Mouse (Mus musculus) hindbrain, embryonic 13.5 days (tissue): Measurements from ENCODE around the gene Arhgef12. TPM values are rescaled to one million over a fixed set of nuclear protein-coding genes. Genes with fewer than 3 reads are reported as not detected.

Experiments used
- ATAC-seq: fragments of 200-750 bp; cut with Nextera tagmentation; 2 replicates; pipeline ENCODE4 v1.8.0; 2017; ENCODE audit warnings: moderate TSS enrichment; ENCODE audit not compliant: low FRiP score
- H3K27ac ChIP-seq: fragments of 300-500 bp; sonication (generic); 2 replicates; pipeline ENCODE4 v1.5.1; 2015; ENCODE audit warnings: inconsistent platforms, mild to moderate bottlenecking, moderate library complexity
- H3K27me3 ChIP-seq: fragments of 300-500 bp; sonication (generic); 2 replicates; pipeline ENCODE4 v1.6.1; 2015; ENCODE audit warnings: mild to moderate bottlenecking, inconsistent platforms
- H3K36me3 ChIP-seq: fragments of 300-500 bp; sonication (generic); 2 replicates; pipeline ENCODE4 v1.6.1; 2015; ENCODE audit warnings: mild to moderate bottlenecking, inconsistent platforms
- H3K4me1 ChIP-seq: fragments of 300-500 bp; sonication (generic); replicated peaks from 2 replicates; pipeline ENCODE4 v1.6.1; 2015; ENCODE audit warnings: inconsistent platforms
- H3K4me2 ChIP-seq: fragments of 300-500 bp; sonication (generic); 2 replicates; pipeline ENCODE4 v1.6.1; 2015; ENCODE audit warnings: inconsistent platforms, mild to moderate bottlenecking, moderate library complexity
- H3K4me3 ChIP-seq: fragments of 300-500 bp; sonication (generic); 2 replicates; pipeline ENCODE4 v1.5.1; 2015; ENCODE audit warnings: mild to moderate bottlenecking, inconsistent platforms
- H3K9ac ChIP-seq: fragments of 300-500 bp; sonication (generic); 2 replicates; pipeline ENCODE4 v1.6.1; 2015; ENCODE audit warnings: mild to moderate bottlenecking, inconsistent platforms
- H3K9me3 ChIP-seq: fragments of 300-500 bp; sonication (generic); 2 replicates; pipeline ENCODE4 v1.6.1; 2016; ENCODE audit warnings: inconsistent platforms
- WGBS: fragments of 180-500 bp; shearing (Covaris S2); methylation state at CpG from one replicate; pipeline ENCODE4 v1.1.7; 2015; 5-methylcytosine and 5-hydroxymethylcytosine counted together
- polyA plus RNA-seq: library from polyadenylated mRNA; unstranded; fragments of >200 nt; fragmentation: Nextera tagmentation; extraction: Ambion mirVana; gene quantifications from 2 replicates; pipeline ENCODE4 v1.2.1, GENCODE M21; 2015

Arhgef12 gene
- polyA plus RNA-seq, 1 experiment from 2014 or later, result 19.8 TPM

DNA sequence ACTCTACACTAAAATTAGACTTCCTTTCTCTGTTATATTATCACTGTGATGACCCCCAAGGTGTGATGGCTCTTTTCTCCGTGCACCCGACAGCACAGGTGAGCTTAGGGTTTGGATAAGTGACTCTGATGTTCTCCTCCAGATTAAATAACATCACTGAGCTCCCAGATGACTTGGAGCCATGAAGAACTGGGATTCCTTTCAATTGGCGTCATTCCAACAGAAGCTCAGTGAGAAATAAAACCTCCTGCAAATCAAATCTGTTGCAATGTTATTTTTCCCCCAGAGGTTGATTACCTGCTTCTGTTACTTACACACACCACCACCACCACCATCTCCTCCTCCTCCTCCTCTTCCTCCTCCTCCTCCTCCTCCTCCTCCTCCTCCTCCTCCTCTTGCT lies 13.2 kb downstream of the Arhgef12 start:
- Histone ChIP-seq H3K9ac (no peak overlapping the region), H3K27ac (no peak overlapping the region), H3K9me3 (no peaks in the 10 kb centered on the region), H3K4me2 (no peak overlapping the region), H3K27me3 (no peaks in the 10 kb centered on the region), H3K4me3 (no peak overlapping the region), H3K4me1 (peaks cover 15% of the 10 kb centered on the region), H3K36me3 (no peaks in the 10 kb centered on the region)
- 79% methylated on average over 3 of the region's 3 CpGs for WGBS
- no peak for ATAC-seq

DNA sequence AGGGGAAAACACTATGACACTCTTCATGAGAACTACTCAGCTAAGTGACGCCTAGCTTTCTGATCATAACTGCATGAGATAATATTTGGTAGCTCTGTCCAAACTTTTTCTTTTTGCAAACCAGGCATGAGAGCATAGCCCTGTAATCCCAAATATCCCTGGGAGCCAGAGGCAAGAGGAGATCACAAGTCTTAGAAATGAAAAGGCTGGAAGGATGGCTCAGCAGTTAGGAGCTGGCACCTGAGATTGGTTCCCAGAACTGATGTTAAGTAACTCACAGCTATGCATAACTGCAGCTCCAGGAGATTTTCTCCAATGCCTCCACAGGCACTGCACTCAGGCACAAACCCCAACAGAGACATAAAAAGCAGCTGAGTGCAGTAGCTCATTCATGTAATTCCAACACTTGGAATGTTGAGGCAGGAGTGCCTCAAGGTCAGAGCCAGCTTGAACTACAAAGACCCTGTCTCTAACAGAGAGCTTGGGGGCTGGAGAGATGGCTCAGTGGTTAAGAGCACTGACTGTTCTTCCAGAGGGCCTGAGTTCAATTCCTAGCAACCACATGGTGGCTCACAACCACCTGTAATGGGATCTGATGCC lies 21.3 kb downstream of the Arhgef12 start:
- H3K9ac ChIP-seq, result no peak overlapping the region
- H3K36me3 ChIP-seq, result no peaks in the 10 kb centered on the region
- no peak for ATAC-seq
- H3K9me3 ChIP-seq, result no peaks in the 10 kb centered on the region
- H3K4me1 ChIP-seq, result peaks cover 7% of the 10 kb centered on the region; the same call in 1 of the 2 replicates
- WGBS, result 93% methylated on average over 1 of the region's 1 CpGs
- no peak overlapping the region for H3K27ac ChIP-seq
- H3K4me2 ChIP-seq, result no peak overlapping the region
- H3K4me3 ChIP-seq, result no peak overlapping the region
- H3K27me3 ChIP-seq, result no peaks in the 10 kb centered on the region

DNA sequence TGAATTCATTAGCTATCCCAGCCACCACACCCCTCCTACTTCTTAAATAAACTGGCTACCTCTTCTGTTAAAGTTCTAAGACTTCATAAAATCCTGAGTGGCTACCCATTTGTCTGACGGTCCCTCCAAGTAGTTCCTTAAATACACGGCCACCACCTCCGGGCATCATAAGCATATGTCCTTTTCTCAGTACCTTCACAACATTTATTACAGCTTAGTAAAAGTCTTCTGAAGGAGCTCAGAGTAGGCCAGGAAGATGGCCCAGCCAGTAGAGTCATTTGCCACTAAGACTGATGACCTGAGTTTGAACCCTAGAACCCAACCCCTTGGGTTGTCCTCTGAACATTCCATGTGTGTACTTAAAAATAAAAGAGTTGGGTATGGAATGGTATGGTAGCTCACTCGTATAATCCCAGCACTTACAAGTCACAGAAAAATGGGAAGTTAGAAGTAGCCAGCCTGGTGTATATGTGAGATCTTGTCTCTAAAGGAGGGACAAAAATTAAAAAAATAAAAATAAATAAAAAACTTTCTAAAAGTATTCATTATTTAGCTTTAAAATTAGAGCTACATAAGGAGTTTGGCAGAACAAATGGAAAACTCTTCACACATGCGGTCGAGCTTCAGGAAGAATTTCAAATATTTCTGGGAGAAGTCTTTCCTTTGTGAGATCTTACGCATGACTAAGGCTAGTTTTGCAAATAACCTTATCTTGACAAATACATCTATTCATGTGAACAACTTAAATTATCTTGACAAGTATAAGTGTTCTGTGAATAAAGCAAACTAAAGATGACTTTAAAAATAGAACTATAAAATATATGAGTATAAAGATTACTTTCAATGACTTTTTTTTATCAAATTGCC lies 22.3 kb downstream of the Arhgef12 start:
- H3K27ac ChIP-seq, result no peak overlapping the region
- H3K4me1 ChIP-seq, result peaks cover 5% of the 10 kb centered on the region; the same call in 1 of the 2 replicates
- no peaks in the 10 kb centered on the region for H3K9me3 ChIP-seq
- no peaks in the 10 kb centered on the region for H3K27me3 ChIP-seq
- ATAC-seq, result no peak
- no peak overlapping the region for H3K9ac ChIP-seq
- H3K4me3 ChIP-seq, result no peak overlapping the region
- no peak overlapping the region for H3K4me2 ChIP-seq
- WGBS, result 86% methylated on average over 7 of the region's 7 CpGs
- no peaks in the 10 kb centered on the region for H3K36me3 ChIP-seq

DNA sequence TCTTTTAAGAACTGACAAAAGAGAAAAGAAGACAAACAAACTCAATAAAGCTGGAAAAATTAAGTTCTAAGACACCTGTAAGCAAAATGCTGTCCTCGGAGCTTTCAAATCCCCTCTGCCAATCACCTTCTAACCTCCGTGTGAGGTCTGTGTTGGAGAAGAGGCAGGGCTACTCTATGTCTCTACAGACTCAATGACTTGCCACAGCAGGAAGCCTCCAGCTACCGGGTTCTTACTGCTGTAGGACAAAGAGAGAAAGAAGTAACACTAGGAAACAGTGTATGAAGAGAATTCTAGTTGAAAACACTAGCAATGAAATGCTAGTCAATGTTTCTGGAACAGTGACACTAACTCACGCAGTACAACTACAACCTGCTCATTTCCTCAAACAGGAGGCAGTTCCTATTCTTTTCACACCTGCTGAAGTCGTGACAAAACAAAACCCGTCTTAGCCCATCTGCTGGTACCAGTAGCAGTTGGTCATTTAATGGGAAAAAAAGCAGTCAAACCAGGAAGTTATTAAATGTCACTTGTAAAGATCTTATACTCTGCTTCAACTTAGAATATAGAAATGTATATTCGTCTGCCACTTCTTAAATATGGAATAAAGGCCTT lies 23.5 kb downstream of the Arhgef12 start:
- H3K4me2 ChIP-seq, result no peak overlapping the region
- no peak for ATAC-seq
- 25% methylated on average over 7 of the region's 7 CpGs for WGBS
- H3K4me3 ChIP-seq, result no peak overlapping the region
- H3K27me3 ChIP-seq, result no peaks in the 10 kb centered on the region
- H3K9ac ChIP-seq, result no peak overlapping the region
- no peaks in the 10 kb centered on the region for H3K9me3 ChIP-seq
- no peaks in the 10 kb centered on the region for H3K36me3 ChIP-seq
- no peak overlapping the region for H3K27ac ChIP-seq
- peaks cover 3% of the 10 kb centered on the region; the same call in 1 of the 2 replicates for H3K4me1 ChIP-seq

DNA sequence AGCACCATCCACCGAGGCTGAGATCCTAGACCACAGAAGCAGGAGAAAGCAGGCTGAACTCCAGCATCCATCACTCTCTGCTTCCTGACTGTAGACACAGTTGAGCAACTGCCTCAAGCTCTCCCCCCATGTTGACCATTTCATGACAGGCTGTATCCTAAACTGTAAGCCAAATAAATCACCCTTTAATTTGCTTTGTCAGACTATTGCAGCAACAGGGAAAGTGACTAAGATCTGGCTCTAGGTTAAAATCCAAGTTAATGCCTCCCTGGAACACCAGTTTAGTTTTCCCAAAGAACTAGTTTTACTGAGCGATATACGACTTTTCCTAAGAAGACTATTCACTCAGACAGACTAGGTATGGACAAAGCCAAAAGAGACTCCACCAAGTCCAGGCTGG lies 28.3 kb downstream of the Arhgef12 start:
- Histone ChIP-seq H3K36me3 (no peaks in the 10 kb centered on the region), H3K9ac (no peak overlapping the region), H3K27me3 (no peaks in the 10 kb centered on the region), H3K4me2 (no peak overlapping the region), H3K4me1 (no peaks in the 10 kb centered on the region; the same call in 1 of the 2 replicates), H3K4me3 (no peak overlapping the region), H3K27ac (no peak overlapping the region), H3K9me3 (no peaks in the 10 kb centered on the region)
- no peak for ATAC-seq
- WGBS, result 95% methylated on average over 3 of the region's 3 CpGs

DNA sequence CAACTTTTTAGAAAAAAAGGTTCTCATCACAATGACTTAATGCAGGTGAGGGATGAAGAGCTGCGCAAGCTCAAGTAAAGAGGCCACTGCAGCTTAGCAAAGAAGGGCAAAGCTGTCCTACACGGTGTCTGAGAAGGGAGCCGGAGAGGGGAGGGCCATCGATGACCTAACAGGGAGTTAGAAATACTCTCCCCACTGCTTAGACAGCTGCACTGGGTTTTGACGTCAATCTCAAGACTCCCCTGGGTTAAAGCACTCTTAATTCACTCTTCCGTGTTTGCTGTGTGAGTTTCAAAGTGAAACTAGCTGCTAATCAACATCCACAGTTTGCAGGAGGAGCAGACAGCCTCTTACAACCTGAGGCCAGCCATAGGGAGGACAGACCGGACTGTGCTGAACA lies 30.9 kb downstream of the Arhgef12 start:
- H3K27ac ChIP-seq, result no peak overlapping the region

DNA sequence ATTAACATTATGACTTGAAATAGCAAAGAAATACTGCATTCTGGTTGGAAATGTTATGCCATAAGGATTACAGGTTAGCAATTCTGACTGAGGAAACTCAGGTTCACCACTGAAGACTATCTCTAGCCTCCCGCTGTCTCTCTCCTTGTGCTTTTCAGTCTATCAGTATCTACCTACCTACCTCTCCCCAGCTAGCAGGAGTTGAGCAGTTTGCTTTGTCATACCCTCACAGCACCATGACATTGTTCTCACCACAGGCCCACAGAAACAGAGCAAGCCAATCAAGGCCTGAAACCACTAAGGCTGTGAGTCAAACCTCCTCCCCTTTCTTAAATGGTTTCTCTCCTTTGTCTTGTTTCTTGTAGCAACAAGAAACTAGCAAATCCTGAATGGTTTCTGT lies 32.4 kb downstream of the Arhgef12 start:
- WGBS, result 89% methylated on average over 1 of the region's 1 CpGs
- no peak overlapping the region for H3K27ac ChIP-seq
- no peak for ATAC-seq
- no peaks in the 10 kb centered on the region for H3K9me3 ChIP-seq
- H3K4me1 ChIP-seq, result peaks cover 11% of the 10 kb centered on the region
- H3K4me2 ChIP-seq, result no peak overlapping the region
- H3K9ac ChIP-seq, result no peak overlapping the region
- no peaks in the 10 kb centered on the region for H3K27me3 ChIP-seq
- H3K4me3 ChIP-seq, result no peak overlapping the region
- H3K36me3 ChIP-seq, result no peaks in the 10 kb centered on the region

More for the DNA sequence above, 30.9 kb downstream of the Arhgef12 start:
- WGBS, result 72% methylated on average over 7 of the region's 7 CpGs
- no peak overlapping the region for H3K4me2 ChIP-seq
- no peak overlapping the region for H3K9ac ChIP-seq
- no peak overlapping the region for H3K4me3 ChIP-seq
- H3K27me3 ChIP-seq, result no peaks in the 10 kb centered on the region
- H3K4me1 ChIP-seq, result peaks cover 11% of the 10 kb centered on the region
- H3K9me3 ChIP-seq, result no peaks in the 10 kb centered on the region
- H3K36me3 ChIP-seq, result no peaks in the 10 kb centered on the region
- ATAC-seq, result no peak

DNA sequence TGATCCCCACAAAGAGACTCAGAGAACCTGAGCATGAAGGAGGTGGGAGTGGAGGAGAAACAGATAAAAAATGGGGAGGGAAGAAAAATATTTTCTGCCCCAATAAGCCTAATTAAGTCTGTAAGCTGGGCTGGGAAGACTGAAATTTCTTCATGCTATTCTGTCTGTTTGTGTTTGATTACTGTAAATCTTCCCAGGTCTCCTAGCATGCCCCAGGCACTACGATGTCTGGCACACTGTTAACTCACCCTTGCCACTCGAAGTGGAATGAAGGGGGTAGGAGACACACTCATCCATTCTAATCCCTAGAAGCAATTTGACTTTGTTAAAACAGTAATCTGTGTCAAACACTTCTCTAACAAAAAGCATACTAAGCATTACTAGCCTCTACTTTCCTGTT lies 35.3 kb downstream of the Arhgef12 start:
- Histone ChIP-seq H3K27ac (peak overlapping the region; percentile 91), H3K36me3 (no peaks in the 10 kb centered on the region), H3K27me3 (no peaks in the 10 kb centered on the region), H3K4me3 (peak overlapping the region; percentile 51; the same call in 1 of the 2 replicates), H3K4me2 (peak overlapping the region; percentile 64), H3K9ac (peak overlapping the region; percentile 53; the same call in 1 of the 2 replicates), H3K4me1 (peaks cover 35% of the 10 kb centered on the region), H3K9me3 (no peaks in the 10 kb centered on the region)
- 39% methylated on average over 2 of the region's 2 CpGs for WGBS
- no peak for ATAC-seq

DNA sequence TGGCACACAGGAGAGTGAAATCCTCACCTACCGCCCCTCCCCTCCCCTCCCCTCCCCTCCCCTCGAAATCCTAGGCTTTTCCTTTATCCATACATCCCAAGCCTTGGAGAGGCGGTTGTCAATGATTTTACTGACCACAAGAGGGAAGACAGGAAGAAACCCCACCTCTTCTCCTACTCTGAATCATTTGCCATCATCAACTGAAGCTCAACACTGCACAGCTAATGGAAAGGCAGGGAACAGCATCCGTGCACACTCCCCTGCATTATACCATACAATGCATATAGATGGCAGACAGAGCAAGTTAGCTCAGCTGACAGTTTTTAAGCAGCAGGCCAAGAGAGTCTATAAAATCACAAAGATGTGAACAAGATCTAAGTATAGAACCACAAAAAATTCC lies 35.9 kb downstream of the Arhgef12 start:
- Histone ChIP-seq H3K4me3 (peak overlapping the region; percentile 51), H3K9ac (peak overlapping the region; percentile 80), H3K36me3 (no peaks in the 10 kb centered on the region), H3K4me2 (peak overlapping the region; percentile 64), H3K4me1 (peaks cover 40% of the 10 kb centered on the region), H3K27ac (peak overlapping the region; percentile 91), H3K9me3 (no peaks in the 10 kb centered on the region), H3K27me3 (no peaks in the 10 kb centered on the region)
- WGBS, result 11% methylated on average over 4 of the region's 4 CpGs
- ATAC-seq, result peak; percentile 93

DNA sequence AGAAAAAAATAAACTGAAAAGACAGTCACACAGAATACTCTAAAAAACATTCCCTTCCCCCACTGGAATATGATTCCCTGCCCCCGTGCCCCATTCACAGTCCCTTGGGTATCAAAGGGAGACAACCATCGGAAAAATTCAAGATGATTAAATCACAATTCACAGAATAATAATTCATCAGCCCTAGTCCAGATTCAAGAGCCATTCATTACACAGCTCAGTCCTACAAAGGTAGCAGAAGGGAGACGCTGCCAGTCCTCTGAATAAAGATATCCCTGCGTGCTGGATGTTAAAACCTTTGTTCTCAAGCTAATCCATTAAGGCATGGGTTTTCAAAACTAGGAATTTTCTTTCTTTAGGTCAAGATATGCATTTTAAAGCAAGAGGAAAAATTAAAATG lies 36.5 kb downstream of the Arhgef12 start:
- Histone ChIP-seq H3K27ac (peak overlapping the region; percentile 91), H3K9me3 (no peaks in the 10 kb centered on the region), H3K4me3 (peak overlapping the region; percentile 51), H3K4me1 (peaks cover 42% of the 10 kb centered on the region), H3K4me2 (peak overlapping the region; percentile 64), H3K36me3 (no peaks in the 10 kb centered on the region), H3K9ac (peak overlapping the region; percentile 80), H3K27me3 (no peaks in the 10 kb centered on the region)
- peak; percentile 76 for ATAC-seq
- WGBS, result 10% methylated on average over 4 of the region's 4 CpGs

DNA sequence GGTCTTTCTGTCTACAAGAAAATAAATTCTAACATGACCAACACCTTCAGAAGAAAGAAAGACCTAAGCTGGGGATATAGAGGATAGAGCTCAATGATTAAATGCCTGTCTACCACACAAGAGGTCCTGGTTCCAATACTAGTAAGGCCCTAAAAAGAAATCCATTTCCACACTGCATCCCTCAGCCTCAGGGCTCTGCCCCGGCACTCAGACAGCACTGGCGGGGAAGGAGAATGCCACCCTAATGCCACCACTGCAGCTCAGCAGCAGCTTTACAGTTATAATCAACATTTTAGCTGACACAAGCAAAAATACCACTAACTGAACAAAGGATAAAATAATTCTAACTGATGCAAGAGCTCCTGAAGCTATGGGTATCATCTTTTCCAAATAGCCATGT lies 36.9 kb downstream of the Arhgef12 start:
- 22% methylated on average over 2 of the region's 2 CpGs for WGBS
- no peaks in the 10 kb centered on the region for H3K27me3 ChIP-seq
- H3K27ac ChIP-seq, result peak overlapping the region; percentile 91
- H3K9me3 ChIP-seq, result no peaks in the 10 kb centered on the region
- peak overlapping the region; percentile 80 for H3K9ac ChIP-seq
- peak; percentile 70; the same call in 1 of the 2 replicates for ATAC-seq
- peak overlapping the region; percentile 51 for H3K4me3 ChIP-seq
- no peaks in the 10 kb centered on the region for H3K36me3 ChIP-seq
- H3K4me2 ChIP-seq, result peak overlapping the region; percentile 64
- peaks cover 42% of the 10 kb centered on the region for H3K4me1 ChIP-seq

DNA sequence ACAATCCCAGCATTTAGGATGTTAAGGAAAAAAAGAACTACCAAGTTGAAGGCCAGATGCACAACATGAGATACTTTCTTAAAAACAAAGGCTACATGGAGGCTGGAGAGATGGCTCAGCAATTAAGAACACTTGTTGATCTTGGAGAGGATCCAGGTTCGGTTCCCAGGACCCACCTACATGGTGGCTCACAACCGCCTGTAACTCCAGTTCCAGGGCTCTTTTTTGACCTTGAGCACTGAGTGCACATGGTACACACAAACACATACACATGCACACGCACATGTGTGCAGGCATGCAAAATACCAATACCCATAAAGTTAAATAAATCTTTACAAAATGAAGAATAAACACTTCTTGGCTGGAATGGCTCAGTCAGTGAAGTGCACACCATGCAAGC lies 39.1 kb downstream of the Arhgef12 start:
- Histone ChIP-seq H3K27ac (no peak overlapping the region), H3K27me3 (no peaks in the 10 kb centered on the region), H3K4me2 (peak overlapping the region; percentile 64), H3K4me3 (peak overlapping the region; percentile 11; the same call in 1 of the 2 replicates), H3K9me3 (no peaks in the 10 kb centered on the region), H3K4me1 (peaks cover 36% of the 10 kb centered on the region), H3K36me3 (no peaks in the 10 kb centered on the region), H3K9ac (no peak overlapping the region)
- ATAC-seq, result no peak
- 85% methylated on average over 3 of the region's 3 CpGs for WGBS
